Mouse (Mus musculus): ENCODE results near the gene As3mt.

DNA sequence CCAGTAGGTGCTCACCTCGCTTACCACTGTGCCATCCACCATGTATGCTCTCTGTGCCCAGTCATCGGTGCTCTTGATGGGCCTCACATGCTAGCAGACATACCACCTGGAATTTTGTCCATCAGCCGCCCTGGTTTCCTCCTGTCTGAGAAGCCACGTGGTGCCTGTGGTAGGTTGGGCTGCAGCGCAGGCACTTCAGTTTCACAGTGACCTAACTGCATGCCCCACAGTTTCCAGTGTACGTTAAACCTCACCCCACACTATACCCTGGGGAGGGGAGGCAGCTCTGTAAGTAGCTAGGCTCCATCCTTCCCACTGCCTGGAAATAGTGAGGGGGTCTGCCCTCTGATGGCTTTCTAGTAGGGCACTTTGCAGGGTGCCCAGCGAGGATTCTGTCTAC lies 26.4 kb downstream of the As3mt start:
- TF ChIP-seq CTCF (IDR thresholded peaks at IDR 0.05) = no peak
- no peak for TF ChIP-seq EP300 (IDR thresholded peaks at IDR 0.05)
